Mouse (Mus musculus): ENCODE measurements at regions not wholly inside any gene's neighbourhood (a gene's known extent, or its start where the extent isn't known, plus 50 kb on each side); places are given as distances from the start of the nearest gene placed in this dataset.
A peak's percentile ranks its signal among the peaks of the same experiment; 100 is the strongest.

GRCm38 (mm10) chr10:12019159-12019779 lies 676.1 kb downstream of the Epm2a start:
- Histone ChIP-seq H3K4me3 (ENCODE audit: low read depth, low read length) (no peak overlapping the region), H3K36me3 (replicated peaks; ENCODE audit: insufficient read depth, low read length) (no peaks in the 10 kb centered on the region), H3K4me2 (ENCODE audit: low read depth, low read length) (no peak overlapping the region), H3K9ac (replicated peaks) (no peak overlapping the region), H3K9me3 (ENCODE audit: low read length) (no peaks in the 10 kb centered on the region), H3K27me3 (ENCODE audit: insufficient read depth, low read length) (no peaks in the 10 kb centered on the region), H3K27ac (ENCODE audit: low read depth) (no peak overlapping the region), H3K4me1 (ENCODE audit: insufficient read depth) (no peaks in the 10 kb centered on the region)
- ATAC-seq = no peak
- 68% methylated on average over 14 of the region's 14 CpGs for WGBS (ENCODE audit: insufficient replicate concordance)
- TF ChIP-seq CTCF (IDR thresholded peaks at IDR 0.05; ENCODE audit: low read depth) (no peak), EP300 (IDR thresholded peaks at IDR 0.05; ENCODE audit: low read depth) (no peak)
- DNase-seq = no peak

- H3K27me3 ChIP-seq (ENCODE audit: insufficient read depth, low read length) = no peaks in the 10 kb centered on the region
- DNase-seq = no peak
- ATAC-seq = no peak
- no peak overlapping the region for H3K27ac ChIP-seq (ENCODE audit: low read depth)
- TF ChIP-seq CTCF (IDR thresholded peaks at IDR 0.05; ENCODE audit: low read depth) = no peak
- TF ChIP-seq EP300 (IDR thresholded peaks at IDR 0.05; ENCODE audit: low read depth) = no peak
- H3K4me2 ChIP-seq (ENCODE audit: low read depth, low read length) = no peak overlapping the region
- WGBS (ENCODE audit: insufficient replicate concordance) = 76% methylated on average over 4 of the region's 4 CpGs
- no peaks in the 10 kb centered on the region for H3K36me3 ChIP-seq (replicated peaks; ENCODE audit: insufficient read depth, low read length)
- H3K4me1 ChIP-seq (ENCODE audit: insufficient read depth) = no peaks in the 10 kb centered on the region
- no peak overlapping the region for H3K9ac ChIP-seq (replicated peaks)
- no peak overlapping the region for H3K4me3 ChIP-seq (ENCODE audit: low read depth, low read length)
- no peaks in the 10 kb centered on the region for H3K9me3 ChIP-seq (ENCODE audit: low read length)
These were observed 677.4 kb downstream of the Epm2a start for GRCm38 (mm10) chr10:12020576-12020975.

GRCm38 (mm10) chr10:12035159-12035558 lies 692.0 kb downstream of the Epm2a start:
- Histone ChIP-seq H3K4me2 (ENCODE audit: low read depth, low read length) (no peak overlapping the region), H3K27ac (ENCODE audit: low read depth) (no peak overlapping the region), H3K9me3 (ENCODE audit: low read length) (no peaks in the 10 kb centered on the region), H3K4me3 (ENCODE audit: low read depth, low read length) (no peak overlapping the region), H3K36me3 (replicated peaks; ENCODE audit: insufficient read depth, low read length) (no peaks in the 10 kb centered on the region), H3K4me1 (ENCODE audit: insufficient read depth) (no peaks in the 10 kb centered on the region), H3K27me3 (ENCODE audit: insufficient read depth, low read length) (no peaks in the 10 kb centered on the region), H3K9ac (replicated peaks) (no peak overlapping the region)
- WGBS (ENCODE audit: insufficient replicate concordance) = 15% methylated on average over 1 of the region's 1 CpGs
- DNase-seq (no peak), ATAC-seq (no peak)
- no peak for TF ChIP-seq CTCF (IDR thresholded peaks at IDR 0.05; ENCODE audit: low read depth)
- TF ChIP-seq EP300 (IDR thresholded peaks at IDR 0.05; ENCODE audit: low read depth) = no peak

- H3K4me3 ChIP-seq (ENCODE audit: low read depth, low read length) = no peak overlapping the region
- H3K27me3 ChIP-seq (ENCODE audit: insufficient read depth, low read length) = no peaks in the 10 kb centered on the region
- no peaks in the 10 kb centered on the region for H3K9me3 ChIP-seq (ENCODE audit: low read length)
- no peak overlapping the region for H3K27ac ChIP-seq (ENCODE audit: low read depth)
- H3K9ac ChIP-seq (replicated peaks) = no peak overlapping the region
- no peak overlapping the region for H3K4me2 ChIP-seq (ENCODE audit: low read depth, low read length)
- 60% methylated on average over 2 of the region's 2 CpGs for WGBS (ENCODE audit: insufficient replicate concordance)
- TF ChIP-seq CTCF (IDR thresholded peaks at IDR 0.05; ENCODE audit: low read depth) (no peak), EP300 (IDR thresholded peaks at IDR 0.05; ENCODE audit: low read depth) (no peak)
- H3K4me1 ChIP-seq (ENCODE audit: insufficient read depth) = no peaks in the 10 kb centered on the region
- H3K36me3 ChIP-seq (replicated peaks; ENCODE audit: insufficient read depth, low read length) = no peaks in the 10 kb centered on the region
- no peak for ATAC-seq
- DNase-seq = no peak
These were observed 702.7 kb downstream of the Epm2a start for GRCm38 (mm10) chr10:12045937-12046336.

- 70% methylated on average over 1 of the region's 1 CpGs for WGBS (ENCODE audit: insufficient replicate concordance)
- no peak overlapping the region for H3K4me3 ChIP-seq (ENCODE audit: low read depth, low read length)
- H3K4me1 ChIP-seq (ENCODE audit: insufficient read depth) = no peaks in the 10 kb centered on the region
- H3K9ac ChIP-seq (replicated peaks) = no peak overlapping the region
- DNase-seq = no peak
- no peaks in the 10 kb centered on the region for H3K27me3 ChIP-seq (ENCODE audit: insufficient read depth, low read length)
- H3K36me3 ChIP-seq (replicated peaks; ENCODE audit: insufficient read depth, low read length) = no peaks in the 10 kb centered on the region
- no peaks in the 10 kb centered on the region for H3K9me3 ChIP-seq (ENCODE audit: low read length)
- ATAC-seq = no peak
- H3K27ac ChIP-seq (ENCODE audit: low read depth) = no peak overlapping the region
- H3K4me2 ChIP-seq (ENCODE audit: low read depth, low read length) = no peak overlapping the region
- no peak for TF ChIP-seq EP300 (IDR thresholded peaks at IDR 0.05; ENCODE audit: low read depth)
- no peak for TF ChIP-seq CTCF (IDR thresholded peaks at IDR 0.05; ENCODE audit: low read depth)
These were observed 716.5 kb downstream of the Epm2a start for GRCm38 (mm10) chr10:12059728-12060127.

GRCm38 (mm10) chr10:12061069-12061861 lies 718.1 kb downstream of the Epm2a start:
- Histone ChIP-seq H3K9ac (replicated peaks) (no peak overlapping the region), H3K9me3 (ENCODE audit: low read length) (no peaks in the 10 kb centered on the region), H3K4me3 (ENCODE audit: low read depth, low read length) (no peak overlapping the region), H3K4me1 (ENCODE audit: insufficient read depth) (no peaks in the 10 kb centered on the region), H3K36me3 (replicated peaks; ENCODE audit: insufficient read depth, low read length) (no peaks in the 10 kb centered on the region), H3K4me2 (ENCODE audit: low read depth, low read length) (peak overlapping the region; percentile 48), H3K27me3 (ENCODE audit: insufficient read depth, low read length) (no peaks in the 10 kb centered on the region), H3K27ac (ENCODE audit: low read depth) (no peak overlapping the region)
- WGBS (ENCODE audit: insufficient replicate concordance) = 59% methylated on average over 5 of the region's 5 CpGs
- TF ChIP-seq CTCF (IDR thresholded peaks at IDR 0.05; ENCODE audit: low read depth) = no peak
- ATAC-seq (peak; percentile 59), DNase-seq (no peak)
